15 mouse cellular contexts compared by ENCODE assay signal in the genomic region with DNA sequence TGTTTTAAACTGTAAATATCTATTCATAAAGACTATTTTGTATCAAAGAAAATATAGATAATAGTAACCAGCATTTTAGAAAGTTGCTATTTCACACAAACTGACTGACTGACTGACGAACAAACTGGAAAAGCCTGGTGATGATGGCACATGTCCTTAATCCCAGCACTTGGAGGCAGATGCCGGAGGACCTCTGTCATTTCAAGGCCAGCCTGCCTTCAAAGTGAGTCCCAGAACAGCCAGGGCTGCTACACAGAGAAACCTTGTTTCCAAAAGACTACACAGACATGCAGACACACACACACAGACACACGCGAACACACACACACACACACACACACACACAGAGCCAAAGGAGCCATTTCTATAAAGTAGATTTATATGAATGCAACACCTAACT.
"Had no signal": no experiment of that assay in that cellular context is flagged by ENCODE, and none has a peak within 500 bp of the region (broad histone marks: within the 10 kb centered on the region; RNA-seq: fewer than 3 reads in every experiment).

No protein-coding gene starts in this region.

- ATAC-seq: hindbrain, postnatal 0 days; intestine, embryonic 16.5 days; liver, embryonic 12.5 days had no signal

- DNase-seq: gastrocnemius, postnatal 14 days; gastrocnemius, postnatal 36 days; heart, adult 11 months; heart, adult 2 months; heart, postnatal 14 days; heart, postnatal 36 days; kidney, adult 11 months; kidney, adult 2 months; kidney, adult 9 months; layer of hippocampus, adult 9-11 months; layer of hippocampus, postnatal 36 days; left cerebral cortex, postnatal 4 days had no signal
